Mouse (Mus musculus): ENCODE measurements around the gene Ilvbl.
A peak's percentile ranks its signal among the peaks of the same experiment; 100 is the strongest.
"Not testable (repeated sequence)": the region's sequence is repeated elsewhere in the genome, so short reads cannot be mapped to it uniquely, and the experiment has no call there.

Gene Ilvbl

DNA sequence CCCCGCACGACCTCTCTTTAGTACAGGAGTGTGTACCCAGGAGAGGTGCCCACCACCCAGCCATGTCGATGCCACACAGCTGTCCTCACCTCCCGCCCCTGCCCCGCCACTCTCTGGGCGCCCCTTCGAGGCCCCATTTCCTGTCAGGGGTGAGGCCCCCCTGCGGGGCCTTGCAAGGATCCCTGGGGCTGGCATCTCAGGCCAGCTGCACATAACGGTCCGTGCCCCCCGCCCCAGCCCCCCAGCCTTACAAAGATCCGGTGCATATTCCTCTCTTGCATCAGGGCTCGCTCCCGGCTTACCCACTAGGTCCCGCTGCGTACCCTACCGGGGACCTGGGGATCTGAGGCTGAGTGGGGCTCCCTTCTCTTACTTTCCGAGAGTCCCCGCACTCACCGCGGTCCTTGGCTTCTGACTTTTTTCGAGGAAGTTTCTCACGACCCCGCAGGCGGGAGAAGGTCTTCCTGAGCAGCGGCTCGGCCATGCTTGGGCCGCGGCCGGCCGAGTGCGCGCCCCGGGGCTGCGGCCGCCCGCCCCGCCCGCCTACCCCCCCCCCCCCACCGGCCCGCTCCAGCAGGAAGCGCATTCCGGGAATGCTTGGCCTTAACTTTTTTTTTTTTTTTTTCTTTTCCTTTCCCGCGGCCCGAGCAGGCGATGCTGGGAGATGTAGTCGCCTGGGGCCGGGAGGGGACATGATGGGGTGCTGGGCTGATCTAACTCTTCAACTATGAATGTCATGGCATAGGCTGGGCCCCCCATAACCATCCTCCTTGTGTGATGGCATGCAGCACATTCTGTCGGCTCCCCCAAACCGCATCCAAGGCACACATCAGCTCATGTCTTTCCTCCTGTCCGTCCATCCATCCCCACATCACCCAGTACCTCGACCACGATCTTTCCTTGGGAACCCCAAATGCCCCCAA lies 17.5 kb downstream of the Ilvbl start, which contains the start of gene Syde1:
Gene Syde1 (minus strand): TSS at position 559 of the 923 bp plus-strand sequence.
- peak; percentile 67 for DNase-seq

GRCm38 (mm10) chr10:78592856-78593379 lies 18.8 kb downstream of the Ilvbl start:
- DNase-seq, result no peak

- peak; percentile 83 for DNase-seq
These were observed 19.6 kb downstream of the Ilvbl start for GRCm38 (mm10) chr10:78593736-78594135.

- DNase-seq, result no peak
These were observed 20.0 kb downstream of the Ilvbl start for GRCm38 (mm10) chr10:78594157-78594556.

DNA sequence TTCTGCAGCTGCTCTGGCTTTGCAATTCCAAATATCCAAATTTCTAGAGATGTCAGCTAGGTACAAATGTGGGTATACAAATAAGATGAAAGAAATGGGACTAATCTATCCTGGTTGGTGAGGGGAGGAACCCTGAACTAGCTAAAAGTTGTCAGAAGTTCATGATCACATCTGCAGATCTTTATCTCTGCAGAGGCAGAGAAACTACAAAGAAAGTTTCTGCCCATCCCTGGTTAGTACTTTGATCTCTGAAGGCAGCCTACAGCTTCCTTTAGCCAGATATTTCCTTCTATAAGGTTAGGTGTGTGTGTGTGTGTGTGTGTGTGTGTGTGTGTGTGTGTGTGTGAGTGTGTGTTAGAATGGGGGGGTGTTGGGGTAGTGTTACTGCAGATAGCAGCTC lies 20.4 kb downstream of the Ilvbl start:
- no peak for DNase-seq

GRCm38 (mm10) chr10:78599865-78600264 lies 25.7 kb downstream of the Ilvbl start:
- DNase-seq, result no peak

GRCm38 (mm10) chr10:78605080-78605479 lies 30.9 kb downstream of the Ilvbl start:
- peak; percentile 71 for DNase-seq

- no peak for DNase-seq
These were observed 33.5 kb downstream of the Ilvbl start for GRCm38 (mm10) chr10:78607602-78608001.

DNA sequence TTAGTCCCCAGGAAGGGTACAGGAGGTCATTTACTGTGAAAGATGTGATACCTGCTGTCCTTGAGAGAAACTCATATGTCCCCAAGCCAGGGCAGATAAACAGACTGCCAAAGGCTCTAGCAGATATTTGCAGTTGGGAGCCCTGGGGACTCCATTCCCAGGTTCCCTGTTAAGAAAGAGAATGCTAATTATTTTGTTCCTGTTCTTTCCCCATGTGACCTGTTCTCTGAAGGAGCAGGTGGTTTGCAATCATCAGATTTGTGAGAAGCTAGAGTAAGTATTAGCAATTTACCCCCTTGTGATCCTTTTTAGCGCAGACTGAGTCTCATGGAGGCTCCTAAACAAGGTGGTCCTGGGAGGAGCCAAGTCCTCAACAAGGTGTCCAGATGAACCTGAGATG lies 43.8 kb downstream of the Ilvbl start, which contains the start of gene Olfr1357:
Gene Olfr1357 (minus strand): TSS at position 101 of the 400 bp plus-strand sequence.
- DNase-seq, result no peak

- not testable (repeated sequence) for DNase-seq
These were observed 49.0 kb downstream of the Ilvbl start for GRCm38 (mm10) chr10:78623143-78623542.

DNA sequence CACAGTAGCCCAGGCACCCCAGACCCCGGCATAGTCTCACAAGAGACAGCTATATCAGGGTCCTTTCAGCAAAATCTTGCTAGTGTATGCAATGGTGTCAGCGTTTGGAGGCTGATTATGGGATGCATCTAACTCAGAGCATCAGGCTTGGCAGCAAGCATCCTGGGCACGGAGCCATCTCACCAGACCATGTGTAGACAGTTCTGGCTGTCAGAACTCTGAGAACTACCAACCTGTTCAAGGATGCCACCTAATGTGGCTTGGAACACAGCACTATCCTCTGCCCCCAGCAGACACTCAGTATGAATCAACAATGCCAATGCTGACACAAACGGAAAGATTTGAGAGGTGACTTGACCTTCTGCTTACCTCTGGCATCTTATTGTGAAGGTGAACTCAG lies 56.0 kb downstream of the Ilvbl start:
- no peak for DNase-seq

- peak; percentile 29 for DNase-seq
These were observed 58.2 kb downstream of the Ilvbl start for GRCm38 (mm10) chr10:78632311-78632710.
